Mouse (Mus musculus): Measurements from ENCODE around the gene Kdelc1. TPM values are rescaled to one million over a fixed set of nuclear protein-coding genes. Genes with fewer than 3 reads are reported as not detected.
A peak's percentile ranks its signal among the peaks of the same experiment; 100 is the strongest.

Kdelc1 gene
- polyA plus RNA-seq, 1 experiment, result 5.0 TPM

DNA sequence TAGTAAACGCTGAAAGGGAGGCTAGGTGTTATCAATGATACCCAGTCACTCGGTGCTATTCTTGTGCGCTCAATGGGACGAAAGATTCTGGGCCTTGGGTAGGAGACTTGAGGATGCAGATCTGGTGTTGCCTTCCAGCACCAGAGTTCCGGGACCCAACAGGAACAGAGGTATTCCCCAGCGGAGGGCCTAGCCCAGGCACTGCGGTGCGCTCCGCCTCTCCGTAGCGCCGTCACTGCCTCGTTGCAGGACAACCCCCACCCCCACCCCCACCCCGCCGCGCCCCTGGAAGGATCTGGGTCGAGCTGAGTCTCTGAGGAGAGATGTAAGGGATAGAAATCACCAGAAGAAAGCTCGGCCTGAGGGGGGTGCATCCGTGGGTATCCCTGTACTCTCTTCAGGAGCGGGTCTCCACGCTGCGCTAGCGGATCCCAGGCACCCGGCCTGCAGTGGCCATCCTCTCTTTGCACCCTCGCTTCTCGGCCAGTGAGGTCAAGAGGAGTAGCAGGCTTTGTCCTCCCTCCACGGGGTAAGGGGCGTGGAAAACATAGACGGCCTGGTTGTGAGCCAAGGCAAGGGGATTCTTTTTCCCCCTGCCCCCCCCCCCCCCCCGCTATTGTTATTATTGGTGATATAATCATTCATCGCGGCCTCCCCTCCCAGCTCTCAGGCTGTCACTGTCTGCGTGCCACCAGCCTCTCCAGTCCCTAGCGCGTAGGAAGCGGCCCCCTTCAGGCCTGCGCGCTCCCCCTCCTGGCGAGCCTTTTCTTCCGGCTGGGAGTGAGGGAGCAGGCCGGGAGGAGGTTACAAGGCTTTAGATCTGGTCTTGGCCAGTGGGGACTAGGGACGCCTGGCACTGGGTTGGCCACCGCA is 829 bp upstream of the Kdelc1 start:
- no peak; the same call in 1 of the 2 replicates for TF ChIP-seq POLR2A (IDR thresholded peaks at IDR 0.05; ENCODE audit: low read depth, low read length)
- TF ChIP-seq CTCF (IDR thresholded peaks at IDR 0.05; ENCODE audit: extremely low read depth, insufficient read length, insufficient replicate concordance, low read depth, low read length), result peak; percentile 32; the same call in 1 of the 2 replicates
- Histone ChIP-seq H3K27me3 (ENCODE audit: control insufficient read depth, insufficient read depth, low read length) (no peaks in the 10 kb centered on the region), H3K27ac (ENCODE audit: insufficient read depth, low read depth, low read length) (peak overlapping the region; percentile 93), H3K4me1 (ENCODE audit: control insufficient read depth, insufficient read depth, insufficient read length, low read length) (no peaks in the 10 kb centered on the region; the same call in 1 of the 2 replicates), H3K4me3 (ENCODE audit: low read depth, low read length) (peak overlapping the region; percentile 80), H3K36me3 (ENCODE audit: control insufficient read depth, insufficient read depth, low read length) (no peaks in the 10 kb centered on the region)
- WGBS, result under 1% methylated on average over 43 of the region's 43 CpGs

DNA sequence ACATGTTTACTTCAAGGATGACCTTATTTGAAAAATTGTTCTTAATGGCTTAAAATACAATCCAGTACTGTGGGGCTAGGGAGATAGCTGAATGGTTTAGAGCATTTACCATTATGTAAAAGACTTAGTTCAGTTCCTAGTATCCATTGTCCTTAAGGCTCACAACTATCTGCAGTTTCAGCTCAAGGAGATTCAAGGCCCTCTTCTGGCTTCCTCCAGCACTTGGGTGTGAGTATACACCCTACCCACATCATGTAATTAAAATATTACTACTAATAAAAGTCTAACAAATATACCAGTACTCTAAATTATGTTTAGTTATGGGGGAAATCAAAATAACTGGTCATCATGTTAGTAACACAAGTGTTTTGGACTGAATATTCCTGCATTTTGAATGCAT is 1.0 kb downstream of the Kdelc1 start:
- H3K27ac ChIP-seq (ENCODE audit: insufficient read depth, low read depth, low read length), result no peak overlapping the region
- H3K36me3 ChIP-seq (ENCODE audit: control insufficient read depth, insufficient read depth, low read length), result peaks cover 6% of the 10 kb centered on the region
- TF ChIP-seq CTCF (IDR thresholded peaks at IDR 0.05; ENCODE audit: extremely low read depth, insufficient read length, insufficient replicate concordance, low read depth, low read length) (no peak), POLR2A (IDR thresholded peaks at IDR 0.05; ENCODE audit: low read depth, low read length) (no peak)
- H3K27me3 ChIP-seq (ENCODE audit: control insufficient read depth, insufficient read depth, low read length), result no peaks in the 10 kb centered on the region
- H3K4me1 ChIP-seq (ENCODE audit: control insufficient read depth, insufficient read depth, insufficient read length, low read length), result no peaks in the 10 kb centered on the region; the same call in 1 of the 2 replicates
- no peak overlapping the region for H3K4me3 ChIP-seq (ENCODE audit: low read depth, low read length)

DNA sequence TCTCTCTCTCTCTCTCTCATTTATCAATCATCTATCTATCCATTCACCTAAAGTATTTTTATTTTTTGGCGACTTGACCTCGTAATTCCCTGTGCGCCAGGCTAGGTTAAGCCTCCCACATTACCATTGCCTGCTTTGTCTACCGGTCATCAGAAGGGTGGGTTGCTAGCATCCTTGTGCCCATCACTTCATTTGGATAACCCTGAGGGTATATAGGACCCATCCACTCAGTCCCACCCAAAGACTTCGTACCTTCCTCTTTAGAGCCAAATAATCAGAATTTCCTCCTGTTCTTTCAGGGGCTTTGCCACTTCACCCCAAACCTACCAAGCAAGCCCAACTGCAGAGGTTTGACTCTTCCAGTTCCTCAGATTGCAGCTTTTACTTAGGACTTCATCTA is 15.7 kb downstream of the Kdelc1 start:
- no peaks in the 10 kb centered on the region for H3K4me1 ChIP-seq (ENCODE audit: control insufficient read depth, insufficient read depth, insufficient read length, low read length)
- no peak overlapping the region for H3K4me3 ChIP-seq (ENCODE audit: low read depth, low read length)
- WGBS, result 12% methylated on average over 5 of the region's 5 CpGs

GRCm38 (mm10) chr1:44102259-44102717 is 16.3 kb downstream of the Kdelc1 start, which contains the start of gene Tex30:
Gene Tex30, minus strand, starts transcription at chr1:44102441.
- under 1% methylated on average over 55 of the region's 55 CpGs for WGBS
- Histone ChIP-seq H3K27ac (ENCODE audit: insufficient read depth, low read depth, low read length) (peak within 1 kb of the TSS; percentile 71), H3K36me3 (ENCODE audit: control insufficient read depth, insufficient read depth, low read length) (no peaks in the 10 kb centered on the region), H3K4me3 (ENCODE audit: low read depth, low read length) (peak within 1 kb of the TSS; percentile 93), H3K27me3 (ENCODE audit: control insufficient read depth, insufficient read depth, low read length) (no peaks in the 10 kb centered on the region), H3K4me1 (ENCODE audit: control insufficient read depth, insufficient read depth, insufficient read length, low read length) (no peaks in the 10 kb centered on the region)
- TF ChIP-seq CTCF (IDR thresholded peaks at IDR 0.05; ENCODE audit: extremely low read depth, insufficient read length, insufficient replicate concordance, low read depth, low read length) (no peak), POLR2A (IDR thresholded peaks at IDR 0.05; ENCODE audit: low read depth, low read length) (peak; percentile 69)

More for the DNA sequence above, 15.7 kb downstream of the Kdelc1 start:
- TF ChIP-seq CTCF (IDR thresholded peaks at IDR 0.05; ENCODE audit: extremely low read depth, insufficient read length, insufficient replicate concordance, low read depth, low read length), result no peak
- no peak for TF ChIP-seq POLR2A (IDR thresholded peaks at IDR 0.05; ENCODE audit: low read depth, low read length)
- H3K27ac ChIP-seq (ENCODE audit: insufficient read depth, low read depth, low read length), result no peak overlapping the region
- no peaks in the 10 kb centered on the region for H3K27me3 ChIP-seq (ENCODE audit: control insufficient read depth, insufficient read depth, low read length)
- H3K36me3 ChIP-seq (ENCODE audit: control insufficient read depth, insufficient read depth, low read length), result 0 out of 2 replicates have a peak, but pooled peaks cover 1% of the 10 kb centered on the region

DNA sequence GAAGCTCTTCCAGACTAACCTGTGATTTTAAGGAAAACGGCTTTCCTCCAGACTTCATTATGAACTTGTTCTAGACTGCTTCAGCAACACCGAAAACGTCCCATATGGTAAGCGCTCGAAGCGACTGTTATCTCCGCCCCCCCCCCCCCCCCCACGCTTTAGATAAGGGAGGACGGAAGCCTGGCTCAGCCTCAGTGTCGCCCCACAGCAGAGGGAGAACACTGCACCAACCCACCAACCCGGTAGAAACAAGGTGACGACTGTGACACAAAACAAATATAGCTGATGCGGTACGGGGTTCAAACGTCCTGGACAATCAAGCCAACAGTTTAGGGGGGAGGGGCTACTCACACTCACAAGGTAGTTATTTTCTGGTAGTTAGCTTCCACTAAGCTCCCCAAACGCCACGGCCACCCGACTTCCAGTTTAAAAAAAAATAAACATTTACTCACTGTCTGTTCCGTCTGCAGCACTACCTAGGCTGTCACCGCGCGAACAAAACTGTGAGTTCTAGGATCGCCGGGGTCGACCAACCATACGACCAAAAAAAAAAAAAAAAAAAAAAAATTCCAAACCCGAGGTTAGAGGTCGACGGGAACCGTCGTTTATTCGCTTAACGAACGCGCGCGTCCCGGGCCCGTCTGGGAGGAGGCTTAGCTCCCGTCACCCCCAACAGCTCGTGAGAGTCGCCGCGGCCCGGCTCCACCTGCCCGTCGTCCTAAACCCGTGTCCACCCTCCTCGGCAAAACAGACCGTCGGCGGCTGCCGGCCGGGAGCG is 17.0 kb downstream of the Kdelc1 start:
- H3K36me3 ChIP-seq (ENCODE audit: control insufficient read depth, insufficient read depth, low read length), result no peaks in the 10 kb centered on the region
- WGBS, result under 1% methylated on average over 55 of the region's 55 CpGs
- no peaks in the 10 kb centered on the region for H3K27me3 ChIP-seq (ENCODE audit: control insufficient read depth, insufficient read depth, low read length)
- no peak for TF ChIP-seq CTCF (IDR thresholded peaks at IDR 0.05; ENCODE audit: extremely low read depth, insufficient read length, insufficient replicate concordance, low read depth, low read length)
- no peak for TF ChIP-seq POLR2A (IDR thresholded peaks at IDR 0.05; ENCODE audit: low read depth, low read length)
- H3K4me3 ChIP-seq (ENCODE audit: low read depth, low read length), result peak overlapping the region; percentile 93
- H3K27ac ChIP-seq (ENCODE audit: insufficient read depth, low read depth, low read length), result peak overlapping the region; percentile 71
- H3K4me1 ChIP-seq (ENCODE audit: control insufficient read depth, insufficient read depth, insufficient read length, low read length), result no peaks in the 10 kb centered on the region

DNA sequence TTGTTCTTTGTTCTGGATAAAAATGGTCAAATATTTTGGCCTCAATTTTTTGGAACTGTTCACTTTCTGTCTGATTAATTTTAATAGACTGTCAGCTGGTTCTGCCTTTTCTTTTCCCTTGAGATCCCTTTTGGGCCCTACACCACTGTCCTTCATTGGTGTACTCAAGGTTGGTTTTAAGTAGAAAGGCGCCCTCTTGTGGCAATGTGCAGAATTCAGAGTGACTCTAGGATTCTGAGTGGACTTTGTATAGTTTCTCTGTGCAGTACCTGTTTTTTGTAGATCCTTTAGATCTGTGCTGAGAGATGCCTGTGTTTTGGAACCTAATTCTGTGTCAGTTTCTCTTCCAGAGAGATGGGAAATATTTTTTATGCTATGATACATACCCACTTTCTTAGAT is 54.0 kb downstream of the Kdelc1 start:
- H3K4me1 ChIP-seq (ENCODE audit: control insufficient read depth, insufficient read depth, insufficient read length, low read length), result no peaks in the 10 kb centered on the region
- H3K36me3 ChIP-seq (ENCODE audit: control insufficient read depth, insufficient read depth, low read length), result no peaks in the 10 kb centered on the region
- no peak for TF ChIP-seq POLR2A (IDR thresholded peaks at IDR 0.05; ENCODE audit: low read depth, low read length)
- no peak for TF ChIP-seq CTCF (IDR thresholded peaks at IDR 0.05; ENCODE audit: extremely low read depth, insufficient read length, insufficient replicate concordance, low read depth, low read length)
- no peak overlapping the region for H3K4me3 ChIP-seq (ENCODE audit: low read depth, low read length)
- H3K27ac ChIP-seq (ENCODE audit: insufficient read depth, low read depth, low read length), result no peak overlapping the region
- no peaks in the 10 kb centered on the region for H3K27me3 ChIP-seq (ENCODE audit: control insufficient read depth, insufficient read depth, low read length)
- WGBS, result 5% methylated on average over 1 of the region's 1 CpGs
